Mouse (Mus musculus) cerebellum, adult 18-20 months (tissue): ENCODE results near the gene Fpr3.
A peak's percentile ranks its signal among the peaks of the same experiment; 100 is the strongest.
"Not testable (repeated sequence)": the region's sequence is repeated elsewhere in the genome, so short reads cannot be mapped to it uniquely, and the experiment has no call there.

Experiments
- DNase-seq, 2 experiments: peaks; one replicate each; pipeline ENCODE4 v3.0.0; 2021

The Fpr3 gene

DNA sequence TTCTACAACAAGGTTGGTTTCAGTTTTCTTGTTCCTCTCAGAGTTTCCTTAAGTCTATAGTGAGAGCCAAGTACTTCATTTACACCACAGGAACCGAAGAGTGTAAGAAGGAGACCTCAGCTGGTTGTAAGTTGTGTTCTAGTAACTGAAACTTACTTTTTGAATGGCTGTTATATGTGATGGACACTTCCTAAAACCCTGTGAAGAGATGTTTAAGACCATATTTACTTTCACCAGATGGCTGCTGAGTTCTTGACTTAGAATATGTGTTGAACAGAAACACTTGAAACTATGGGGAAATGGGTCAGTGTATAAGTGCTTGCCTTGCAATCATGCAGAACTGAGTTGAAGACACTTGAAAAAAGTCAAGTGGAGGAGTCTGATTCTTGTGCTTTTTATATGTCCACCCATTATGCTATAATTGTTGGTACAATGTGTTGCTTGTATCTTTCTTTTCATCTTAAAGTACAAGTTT lies at the start of gene Fpr3, which contains the start of gene Fpr2:
TSS of gene Fpr3 (plus strand) at position 79 of the 475 bp plus-strand sequence.
TSS of gene Fpr2 (plus strand) at position 51 of the 475 bp plus-strand sequence.
- DNase-seq, result no peak

DNA sequence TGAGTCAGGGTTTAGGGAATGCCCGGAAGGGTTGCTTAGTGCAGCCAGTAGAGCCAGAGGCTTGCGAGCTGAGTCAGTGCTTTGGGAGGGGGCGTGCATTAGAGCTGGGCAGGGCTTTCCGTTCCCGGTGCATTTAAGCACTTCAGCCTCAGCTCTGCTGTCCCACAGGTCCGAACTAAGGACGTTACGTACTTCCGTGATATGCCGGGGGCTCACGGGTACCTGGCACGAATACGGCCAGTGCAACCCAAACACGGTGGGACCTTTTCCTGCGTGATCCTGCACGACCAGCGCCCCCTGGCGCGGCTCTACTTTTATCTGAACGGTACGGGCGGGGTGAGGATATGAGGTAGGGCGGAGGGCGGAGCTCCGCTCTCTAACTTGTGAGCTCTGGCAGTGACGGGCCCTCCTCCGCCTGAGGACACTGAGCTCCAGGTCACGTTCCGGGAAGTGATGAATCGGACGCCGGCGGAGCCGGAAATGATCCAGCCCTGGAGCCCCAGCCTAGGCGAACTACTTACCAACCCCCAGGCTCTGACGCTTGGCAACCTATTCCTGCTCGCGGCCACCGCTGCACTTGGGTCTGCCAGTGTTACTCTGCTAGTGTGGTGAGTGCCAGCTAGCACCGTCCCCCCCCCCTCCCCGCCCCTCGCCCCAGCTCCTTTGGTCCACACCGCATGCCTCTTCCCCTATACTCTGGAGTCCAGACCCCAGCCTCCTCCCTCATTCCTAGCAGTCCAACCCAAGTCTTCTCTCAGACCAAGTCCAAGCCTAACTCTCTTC lies 49.5 kb upstream of the Fpr3 start:
- peak; percentile 96 for DNase-seq

GRCm38 (mm10) chr17:17839276-17839675 lies 48.4 kb upstream of the Fpr3 start:
- DNase-seq, result no peak

GRCm38 (mm10) chr17:17840796-17841195 lies 46.9 kb upstream of the Fpr3 start:
- DNase-seq, result no peak

DNA sequence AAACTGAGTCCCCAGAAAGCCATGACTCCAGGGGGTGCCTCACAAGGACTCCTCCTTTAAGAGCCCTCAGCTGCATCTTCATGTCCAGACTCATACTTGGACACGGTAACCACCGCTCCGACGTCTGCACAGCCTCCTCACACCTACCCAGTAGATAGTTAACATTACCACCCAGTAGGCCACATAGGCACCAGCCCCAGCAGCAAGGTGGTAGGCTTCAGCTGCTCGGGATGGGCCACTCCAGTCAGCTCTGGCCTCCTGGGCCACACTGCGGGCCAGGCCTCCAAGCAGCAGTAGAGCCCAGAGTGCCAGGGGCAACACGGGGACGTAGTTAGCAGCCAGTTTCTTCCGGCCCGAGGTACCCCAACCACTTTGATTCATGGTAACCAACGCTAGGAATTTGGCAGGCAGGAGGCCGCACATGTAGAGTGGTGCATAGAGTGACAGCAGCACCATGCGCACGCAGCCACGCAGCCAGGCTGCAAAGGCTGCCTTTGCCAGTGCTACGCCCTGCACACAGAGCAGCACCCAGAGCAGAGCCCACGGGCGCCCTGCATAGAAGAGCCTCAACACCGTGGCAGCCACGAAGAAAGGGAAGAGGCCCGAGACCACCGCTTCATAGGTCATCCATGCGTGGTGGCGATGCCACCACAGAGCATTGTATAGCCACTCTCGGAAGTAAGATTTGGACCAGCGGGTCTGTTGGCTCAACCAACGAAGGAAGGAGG lies 44.0 kb upstream of the Fpr3 start:
- DNase-seq, result no peak

DNA sequence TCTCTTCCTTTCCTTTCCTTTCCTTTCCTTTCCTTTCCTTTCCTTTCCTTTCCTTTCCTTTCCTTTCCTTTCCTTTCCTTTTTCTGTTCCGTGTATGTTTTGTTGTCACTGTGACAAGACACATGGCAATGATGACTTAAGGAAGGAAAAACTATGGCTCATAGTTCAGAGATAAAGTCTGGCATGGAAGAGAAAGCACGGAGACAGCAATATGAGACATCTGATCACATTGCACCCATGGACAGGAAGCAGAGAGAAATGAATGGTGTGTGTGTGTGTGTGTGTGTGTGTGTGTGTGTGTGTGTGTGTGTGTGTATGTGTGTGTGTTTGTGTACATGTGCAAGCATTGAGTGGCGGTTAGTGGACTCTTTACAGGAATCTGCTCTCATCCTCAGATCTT lies 43.0 kb upstream of the Fpr3 start:
- not testable (repeated sequence) for DNase-seq

GRCm38 (mm10) chr17:17845187-17846027 lies 42.2 kb upstream of the Fpr3 start:
- DNase-seq, result peak in 1 of 2 experiments; percentile 39

GRCm38 (mm10) chr17:17848988-17849387 lies 38.7 kb upstream of the Fpr3 start:
- no peak for DNase-seq

DNA sequence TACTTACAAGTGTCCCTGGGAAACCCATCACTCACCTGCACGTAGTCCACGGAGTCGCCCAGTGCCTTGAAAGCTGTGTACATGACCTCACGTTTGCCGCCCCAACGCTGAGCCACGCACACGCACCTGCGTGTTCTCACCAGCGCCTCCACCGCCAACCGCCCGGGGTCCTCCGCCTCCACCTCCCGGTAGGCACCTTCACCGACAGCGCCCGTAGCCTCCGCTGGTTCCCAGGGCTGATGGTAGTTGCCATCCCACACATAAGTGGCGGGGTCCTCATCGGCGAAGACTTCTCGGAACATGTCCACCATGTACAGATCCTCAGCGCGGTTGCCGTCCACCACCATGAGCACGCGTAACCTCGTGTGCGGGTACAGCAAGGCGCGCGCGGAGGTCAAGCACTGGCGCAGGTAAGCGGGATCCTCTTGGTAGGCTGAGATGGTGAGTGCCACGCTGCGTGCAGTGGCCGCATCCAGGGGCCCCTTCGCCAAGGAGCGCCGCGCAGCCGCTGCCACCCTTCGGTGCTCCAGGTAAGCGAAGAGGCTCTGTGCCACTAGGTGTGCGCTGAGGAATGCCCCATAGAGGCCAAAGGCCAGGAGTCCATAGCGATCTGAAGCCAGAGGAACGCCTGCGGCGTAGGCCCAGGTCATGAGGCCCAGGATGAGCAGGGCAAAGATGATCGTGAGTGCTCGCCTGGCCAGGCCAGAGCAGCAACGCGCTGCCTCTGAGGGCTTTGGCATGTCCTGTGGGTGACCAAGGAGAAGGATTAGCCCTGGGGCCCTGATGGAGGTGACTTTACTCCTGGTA lies 37.5 kb upstream of the Fpr3 start:
- no peak for DNase-seq

- no peak for DNase-seq
These were observed 32.4 kb upstream of the Fpr3 start, which contains the start of gene Has1 for GRCm38 (mm10) chr17:17855064-17855838. Gene Has1, minus strand, starts transcription at chr17:17855205.

GRCm38 (mm10) chr17:17856612-17857011 lies 31.0 kb upstream of the Fpr3 start:
- DNase-seq, result no peak

GRCm38 (mm10) chr17:17857446-17857845 lies 30.2 kb upstream of the Fpr3 start:
- no peak for DNase-seq

DNA sequence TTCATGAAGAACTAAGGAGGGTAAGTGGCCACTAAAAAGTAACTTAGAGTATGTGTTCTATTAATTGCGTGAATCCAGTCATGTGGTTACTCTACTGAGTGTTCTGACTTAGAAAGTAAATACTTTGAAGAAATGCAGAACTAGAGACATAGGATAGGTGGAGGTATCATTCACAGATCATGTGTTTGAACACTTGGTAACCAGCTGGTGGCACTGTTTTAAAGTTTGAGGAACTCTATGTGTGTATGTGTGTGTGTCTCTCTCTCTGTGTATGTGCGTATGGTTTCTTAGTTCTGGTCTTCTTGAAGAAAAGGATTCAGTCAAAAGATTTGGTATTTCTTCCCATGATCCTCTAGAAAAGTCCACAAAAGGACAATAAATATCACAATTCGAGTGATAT lies 27.5 kb upstream of the Fpr3 start:
- DNase-seq, result no peak

- no peak for DNase-seq
These were observed 25.3 kb upstream of the Fpr3 start for GRCm38 (mm10) chr17:17862360-17862759.

GRCm38 (mm10) chr17:17865168-17865567 lies 22.5 kb upstream of the Fpr3 start:
- no peak for DNase-seq

DNA sequence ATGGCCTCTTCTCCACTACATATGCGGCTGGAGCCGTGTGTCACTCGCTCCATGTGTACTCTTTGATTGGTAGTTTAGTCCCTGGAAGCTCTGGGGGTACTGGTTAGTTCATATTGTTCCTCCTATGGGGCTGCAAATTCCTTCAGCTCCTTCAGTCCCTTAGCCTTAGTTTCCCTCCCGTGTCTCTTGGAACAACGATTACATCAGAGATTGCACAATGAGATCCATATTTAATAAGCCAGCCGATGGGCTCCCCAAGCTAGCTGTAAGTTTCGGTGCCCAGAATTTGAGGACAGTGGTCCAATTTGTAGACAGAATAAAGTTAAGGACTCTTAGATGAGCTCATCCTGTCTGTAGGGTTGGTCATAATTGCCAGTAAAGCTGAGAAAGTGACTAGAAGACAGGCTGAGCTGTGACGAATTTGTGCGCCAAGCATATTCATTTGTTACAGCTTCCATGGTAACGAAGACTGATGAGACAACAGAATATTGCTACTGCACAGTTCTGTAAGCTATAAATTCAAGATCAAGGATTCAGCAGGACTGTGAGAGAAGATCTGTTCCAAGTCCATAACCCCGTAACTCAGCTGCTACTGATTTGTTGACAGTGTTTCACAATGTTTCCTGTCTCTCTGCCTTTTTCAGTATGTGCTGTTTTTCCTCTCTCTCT lies 20.7 kb upstream of the Fpr3 start:
- no peak for DNase-seq

DNA sequence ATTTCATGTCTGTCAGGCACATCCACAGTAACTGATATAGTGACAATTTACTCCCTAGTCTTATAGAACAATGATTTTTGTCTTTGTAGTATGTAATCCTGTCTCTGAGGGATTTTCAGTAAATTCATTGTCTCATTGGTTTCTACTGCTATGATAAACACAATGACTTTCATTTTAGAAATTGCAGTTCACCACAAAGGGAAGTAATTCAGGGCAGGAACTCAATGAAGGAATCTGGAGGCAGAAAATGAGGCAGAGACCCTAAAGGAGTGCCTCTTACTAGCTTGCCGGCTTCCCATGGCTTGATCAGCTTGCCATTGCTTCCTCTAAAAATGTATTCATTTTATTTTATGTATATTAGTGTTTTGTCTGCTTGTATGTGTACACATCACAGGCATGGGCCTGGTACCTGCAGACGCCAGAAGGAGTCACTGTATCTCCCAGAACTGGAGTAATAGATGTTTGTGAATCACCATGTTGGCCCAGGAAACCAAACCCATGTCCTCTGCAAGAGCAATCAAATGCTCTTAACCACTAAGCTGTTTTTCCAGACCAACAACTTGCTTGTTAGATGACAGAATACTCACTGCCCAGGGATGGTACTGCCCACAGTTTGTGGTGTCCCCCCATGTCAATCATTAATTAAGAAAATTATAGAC lies 16.6 kb upstream of the Fpr3 start:
- DNase-seq, result no peak

DNA sequence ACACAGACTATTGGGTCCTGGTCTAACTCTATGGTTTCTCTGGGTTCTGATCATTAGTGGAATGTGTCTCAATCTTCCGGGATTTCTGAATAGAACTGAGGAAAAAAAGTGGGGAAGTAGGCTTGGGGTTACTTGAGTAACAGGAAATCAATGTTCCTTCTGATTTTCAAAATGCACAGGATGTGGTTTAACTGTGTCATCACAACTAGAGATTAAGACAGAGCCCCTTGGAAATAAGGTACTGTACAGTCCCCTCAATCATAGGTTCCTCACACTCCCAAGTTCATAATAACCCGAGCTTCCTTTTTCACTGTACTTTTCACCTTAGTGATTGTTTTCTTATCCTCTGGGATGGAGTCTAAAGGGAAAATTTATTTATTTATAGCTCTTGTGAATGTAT lies 16.0 kb upstream of the Fpr3 start:
- DNase-seq, result no peak

GRCm38 (mm10) chr17:17879347-17879746 lies 8.3 kb upstream of the Fpr3 start:
- no peak for DNase-seq

DNA sequence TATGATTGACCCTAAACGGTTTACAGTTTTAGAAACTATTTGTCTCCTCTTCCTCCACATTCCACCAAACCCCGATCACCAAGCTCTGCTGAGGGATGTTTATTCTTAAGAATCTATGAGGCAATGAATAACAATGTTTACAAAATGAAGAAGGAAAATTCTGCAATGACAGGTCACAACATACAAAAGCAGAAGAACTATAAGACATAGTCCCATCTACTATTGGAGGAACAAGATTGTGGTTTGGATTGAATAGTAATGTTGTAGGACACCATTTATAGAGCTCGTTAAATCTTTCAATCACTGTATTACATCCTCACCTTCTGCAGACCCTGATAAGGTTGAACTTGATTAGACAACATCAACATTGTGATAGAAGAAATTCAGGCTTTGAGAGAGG lies 5.0 kb upstream of the Fpr3 start:
- no peak for DNase-seq
